Mouse (Mus musculus) kidney, postnatal 36 days (tissue): ENCODE measurements around the gene Col19a1.

Experiments
- DNase-seq, 2 experiments: peaks; one replicate each; pipeline ENCODE4 v3.0.0; 2021 to 2022; ENCODE audit warnings: mixed read lengths in 2 of 2

The Col19a1 gene

DNA sequence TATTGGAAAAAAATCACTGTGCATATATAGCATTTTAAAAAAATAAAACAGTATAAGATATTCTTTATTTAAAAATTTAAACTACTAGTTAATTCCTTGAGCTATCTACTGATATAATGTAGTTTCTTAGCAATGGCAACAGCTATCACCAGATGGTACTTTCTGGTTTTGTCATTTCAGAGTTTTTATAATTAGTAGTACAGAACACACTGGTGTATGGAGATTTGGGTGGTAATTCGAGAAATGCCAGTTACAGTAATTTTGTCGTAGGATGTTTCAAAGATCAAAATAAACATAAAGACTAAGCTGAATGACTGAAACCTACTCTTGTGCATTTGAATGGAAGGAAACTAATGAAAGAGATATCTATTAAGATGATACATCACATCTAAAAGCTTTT, 129.3 kb downstream of the Col19a1 start:
- no peak for DNase-seq

DNA sequence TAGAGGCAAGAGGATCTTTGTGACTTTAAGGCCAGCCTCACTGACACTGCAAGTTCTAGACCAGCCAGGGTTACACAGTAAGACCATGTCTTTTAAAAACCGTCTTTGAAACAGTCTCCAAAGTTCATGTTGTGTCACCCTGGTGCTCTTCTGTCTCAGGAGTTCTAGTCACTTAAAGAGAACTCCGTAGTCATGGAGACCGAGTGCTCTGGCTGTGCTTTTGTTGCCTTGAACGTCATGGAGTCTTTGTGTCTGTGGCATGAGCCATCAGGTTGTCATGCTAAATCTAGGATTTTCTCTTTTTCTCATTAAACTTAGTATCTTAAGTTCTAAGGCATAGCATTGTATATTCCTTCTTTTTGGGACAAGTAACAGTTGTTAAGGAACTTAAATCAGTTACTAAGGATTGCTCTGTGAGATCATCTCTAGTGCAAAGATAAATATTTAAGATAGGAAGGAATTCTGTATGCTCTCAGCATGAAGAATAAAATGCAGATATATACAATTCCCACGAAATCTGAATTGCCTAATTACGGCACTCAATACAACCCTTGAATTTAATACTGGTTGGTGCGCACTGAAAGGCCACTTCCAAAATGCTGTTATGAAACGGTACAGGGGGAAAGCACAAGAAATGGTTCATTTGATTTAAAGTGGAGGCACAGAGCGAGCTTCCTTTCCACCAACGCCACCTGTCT, 134.6 kb downstream of the Col19a1 start:
- no peak for DNase-seq

DNA sequence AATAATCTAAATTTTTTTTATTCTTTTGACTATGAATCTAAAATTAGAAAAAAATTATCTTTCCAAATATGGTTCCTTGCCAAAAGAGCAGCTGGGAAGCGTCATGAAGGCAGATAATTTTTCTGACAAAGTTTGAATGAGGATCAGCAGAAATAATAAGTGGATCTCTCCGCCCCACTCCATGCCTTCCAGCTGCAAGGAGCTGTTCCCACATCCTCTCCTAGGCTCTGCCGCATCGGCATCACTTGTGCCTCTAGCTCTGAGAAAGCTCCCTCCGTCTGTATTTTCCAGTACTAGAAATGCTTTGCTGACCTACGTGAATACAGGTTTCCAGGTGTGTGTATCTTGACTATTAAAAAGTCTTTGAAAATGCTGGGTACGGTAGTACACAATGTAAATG, 135.1 kb downstream of the Col19a1 start:
- DNase-seq, result no peak

DNA sequence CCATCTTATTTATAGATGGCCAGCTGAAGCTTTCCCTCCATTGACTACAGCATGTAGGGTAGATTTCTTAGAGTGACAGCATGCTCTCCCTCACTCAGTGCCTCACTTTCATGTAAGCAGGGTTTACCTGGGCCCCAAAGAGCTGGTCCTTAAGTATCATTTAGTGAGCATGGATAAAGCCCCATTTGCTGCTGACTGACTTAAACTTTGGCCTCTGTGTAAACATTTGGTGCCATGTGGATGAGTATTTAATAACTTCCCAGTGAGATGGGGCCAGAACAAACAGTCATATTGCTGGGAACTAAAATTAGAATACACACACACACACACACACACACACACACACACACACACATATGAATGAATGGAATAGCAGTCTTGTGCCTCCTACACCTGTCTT, 149.8 kb downstream of the Col19a1 start:
- DNase-seq, result no peak

DNA sequence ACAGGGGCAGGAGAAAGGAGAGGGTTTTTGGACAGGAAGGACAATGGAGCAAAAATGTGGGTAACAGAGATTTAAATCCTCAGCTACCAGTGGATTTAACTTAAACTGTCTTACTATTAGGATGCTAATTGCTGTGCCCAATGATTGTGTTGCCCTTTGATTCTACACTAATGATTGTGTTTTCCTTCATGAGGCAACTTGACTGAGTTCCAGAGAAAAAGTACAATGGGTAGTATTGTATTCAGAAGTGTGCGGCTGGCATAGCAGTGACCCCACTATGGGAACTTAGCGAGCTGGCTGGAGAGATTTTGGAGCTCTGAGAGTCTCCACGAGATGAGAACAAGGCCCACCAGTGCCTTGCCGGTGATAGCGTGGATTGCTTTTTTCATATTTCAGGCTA, 159.0 kb downstream of the Col19a1 start:
- no peak for DNase-seq

DNA sequence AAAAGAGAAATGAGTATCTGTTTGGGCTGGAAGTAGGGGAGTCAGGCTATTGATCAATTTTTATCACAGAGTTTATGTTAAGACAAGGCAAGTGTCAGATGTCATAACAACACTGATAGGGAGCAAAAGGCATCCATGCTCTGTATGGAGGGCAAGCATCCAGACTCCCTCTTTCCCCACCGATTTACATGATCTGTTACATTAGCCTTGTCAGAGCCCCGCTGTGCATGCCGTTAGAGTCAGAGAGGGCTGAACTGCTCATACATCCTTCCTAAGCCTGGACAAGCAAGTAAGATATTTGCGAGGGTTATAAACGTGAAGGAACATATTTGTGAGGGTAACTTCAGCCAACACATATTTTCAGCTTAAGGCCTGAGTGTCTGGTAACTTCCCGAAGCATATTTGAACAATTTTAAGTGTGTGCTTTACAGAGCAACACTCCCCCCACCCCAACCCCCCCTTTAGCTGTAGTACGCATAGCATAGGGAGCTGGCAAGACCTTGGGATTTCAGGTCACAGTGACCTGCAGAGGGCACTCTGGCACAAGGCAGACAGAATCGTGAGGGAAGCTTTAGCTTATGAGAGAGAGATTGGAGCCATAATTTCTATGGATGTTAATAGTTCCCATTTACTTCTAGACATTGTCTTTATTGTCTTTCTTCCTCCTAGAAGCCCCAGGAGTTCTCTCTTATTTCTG, 209.0 kb downstream of the Col19a1 start:
- DNase-seq, result peak in 1 of 2 experiments; percentile 73

DNA sequence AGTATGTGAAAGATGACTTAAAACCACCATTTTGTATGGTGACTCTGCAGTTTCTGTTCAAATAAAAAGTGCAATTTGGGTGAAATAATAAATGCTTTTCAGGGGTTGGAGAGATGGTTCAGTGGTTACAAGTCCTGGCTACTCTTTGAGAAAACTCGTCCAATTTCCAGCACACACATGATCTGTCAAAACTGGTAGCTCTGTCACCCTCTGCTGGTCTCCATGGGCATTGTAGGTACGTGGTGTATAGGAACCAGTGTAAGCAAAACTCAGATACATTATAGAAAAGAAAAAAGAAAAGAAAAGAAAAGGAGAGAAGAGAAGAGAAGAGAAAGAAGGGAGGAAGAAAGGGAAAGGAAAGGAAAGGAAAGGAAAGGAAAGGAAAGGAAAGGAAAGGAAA, 212.4 kb downstream of the Col19a1 start:
- peak; percentile 50 to 80 for DNase-seq

DNA sequence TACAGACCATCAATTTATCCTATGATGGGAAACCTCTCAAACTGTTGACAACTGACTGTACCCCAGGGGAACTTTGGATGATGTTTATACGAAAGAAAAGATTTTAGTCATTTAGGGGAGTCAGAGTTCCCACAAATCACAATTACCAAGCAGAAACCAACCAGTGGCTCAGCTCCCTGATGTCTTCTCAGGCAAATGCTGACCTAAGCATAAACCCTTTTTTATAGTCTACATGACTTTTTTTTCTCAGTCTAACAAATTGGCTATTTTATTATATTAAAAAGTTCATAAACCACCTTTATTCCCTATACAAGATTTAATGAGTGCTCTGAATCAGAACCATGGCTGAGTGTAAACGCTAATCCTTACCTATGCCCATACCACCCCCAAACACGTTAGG, 213.6 kb downstream of the Col19a1 start:
- no peak for DNase-seq

DNA sequence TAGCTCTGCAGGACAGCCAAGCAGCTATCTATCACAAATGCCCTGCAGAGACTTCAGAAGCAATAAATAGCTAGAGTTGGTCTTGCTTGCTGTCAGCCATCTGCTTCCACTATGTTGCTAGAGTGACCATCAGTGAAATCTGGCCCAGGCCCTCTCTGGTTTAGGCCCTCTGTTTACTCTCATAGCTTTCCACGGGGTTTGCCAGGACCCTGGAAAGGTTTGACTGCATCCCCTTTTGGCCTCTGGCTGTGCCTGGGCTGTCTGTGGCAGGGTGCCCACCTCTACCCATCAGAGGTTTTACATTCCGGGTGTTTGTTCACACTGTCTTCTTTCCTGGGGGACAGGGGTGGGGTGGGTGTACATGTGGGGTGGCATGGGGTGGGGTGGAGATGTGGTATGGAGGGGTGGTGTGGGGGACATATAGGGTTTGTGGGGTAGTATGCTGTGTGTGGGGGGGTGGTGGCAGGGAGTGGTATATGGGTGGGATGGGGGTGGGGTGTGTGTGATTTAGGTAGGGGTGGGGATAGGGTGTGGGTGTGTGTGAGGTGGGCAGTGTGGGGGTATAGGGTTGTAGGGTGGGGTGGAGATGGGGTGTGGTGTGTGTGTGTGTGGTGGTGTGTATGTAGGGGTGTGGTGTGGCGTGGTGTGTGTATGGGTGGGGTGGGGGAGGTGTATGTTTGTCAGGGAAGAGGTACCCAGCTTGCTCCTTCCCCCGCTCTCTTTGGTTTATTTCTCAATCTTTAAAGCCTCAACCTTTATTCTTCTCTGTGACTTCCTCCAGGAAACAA, 214.6 kb downstream of the Col19a1 start:
- no peak for DNase-seq

DNA sequence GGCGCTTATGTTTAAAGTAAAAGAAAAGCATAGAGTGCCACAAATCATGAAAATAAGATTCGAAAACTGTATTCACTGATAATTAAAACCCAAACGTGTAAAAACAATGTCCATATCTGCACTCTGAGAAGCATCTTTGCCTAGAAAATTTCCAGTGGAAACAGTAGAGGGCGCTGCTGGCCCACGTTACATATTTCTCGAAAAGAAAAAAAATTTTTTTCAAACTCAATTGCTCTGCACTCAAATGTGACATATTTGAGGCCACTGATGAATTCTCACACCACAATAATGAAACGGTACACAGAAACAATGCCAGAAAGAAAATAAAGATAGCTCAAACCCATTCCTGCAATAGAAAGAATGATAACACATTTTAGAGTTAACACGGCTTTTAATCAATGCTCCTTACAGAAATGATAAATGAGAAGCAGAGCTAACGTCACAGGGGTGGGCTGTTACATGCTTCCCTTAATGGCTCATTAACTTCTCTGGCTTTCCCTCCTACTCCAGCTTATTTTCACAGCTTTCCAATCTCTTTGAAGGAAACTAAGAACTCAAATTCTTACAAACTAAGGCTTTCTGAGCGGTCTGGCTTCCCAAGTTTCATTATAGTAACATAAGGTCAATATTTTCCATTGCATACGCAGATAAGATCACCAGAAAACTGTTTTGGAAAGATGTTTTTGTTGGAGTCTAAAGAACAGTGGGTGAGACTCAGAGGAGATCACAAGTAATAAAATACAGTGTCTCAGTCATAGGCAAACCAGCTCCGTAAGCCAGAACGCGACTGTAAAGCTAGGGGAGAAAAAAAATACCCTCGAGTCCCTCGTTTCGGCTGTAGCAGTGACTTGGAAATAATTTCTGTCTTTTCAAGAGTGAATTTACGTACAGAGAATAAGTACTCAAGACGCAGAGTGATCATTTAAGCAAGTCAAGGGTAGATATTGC, 219.4 kb downstream of the Col19a1 start:
- DNase-seq, result peak; percentile 6 to 59

DNA sequence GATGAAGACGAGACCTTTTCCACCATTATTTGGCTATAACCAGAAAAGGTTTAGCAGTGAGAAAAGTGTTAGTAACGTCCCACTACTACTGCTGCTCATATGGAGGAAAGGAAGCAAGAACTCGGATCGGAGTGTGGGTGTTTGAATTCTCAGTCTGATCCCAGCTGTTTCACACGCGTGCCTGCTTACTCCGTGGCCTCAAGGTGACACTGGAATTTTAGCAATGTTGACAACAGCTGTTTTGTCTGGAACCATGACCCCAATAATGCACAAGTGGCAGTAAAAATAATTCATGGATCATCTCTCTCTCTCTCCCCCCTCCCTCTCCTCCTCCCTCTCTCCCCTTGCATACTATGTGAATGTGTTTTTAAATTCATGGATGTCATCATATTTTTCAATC, 222.5 kb downstream of the Col19a1 start:
- no peak for DNase-seq

DNA sequence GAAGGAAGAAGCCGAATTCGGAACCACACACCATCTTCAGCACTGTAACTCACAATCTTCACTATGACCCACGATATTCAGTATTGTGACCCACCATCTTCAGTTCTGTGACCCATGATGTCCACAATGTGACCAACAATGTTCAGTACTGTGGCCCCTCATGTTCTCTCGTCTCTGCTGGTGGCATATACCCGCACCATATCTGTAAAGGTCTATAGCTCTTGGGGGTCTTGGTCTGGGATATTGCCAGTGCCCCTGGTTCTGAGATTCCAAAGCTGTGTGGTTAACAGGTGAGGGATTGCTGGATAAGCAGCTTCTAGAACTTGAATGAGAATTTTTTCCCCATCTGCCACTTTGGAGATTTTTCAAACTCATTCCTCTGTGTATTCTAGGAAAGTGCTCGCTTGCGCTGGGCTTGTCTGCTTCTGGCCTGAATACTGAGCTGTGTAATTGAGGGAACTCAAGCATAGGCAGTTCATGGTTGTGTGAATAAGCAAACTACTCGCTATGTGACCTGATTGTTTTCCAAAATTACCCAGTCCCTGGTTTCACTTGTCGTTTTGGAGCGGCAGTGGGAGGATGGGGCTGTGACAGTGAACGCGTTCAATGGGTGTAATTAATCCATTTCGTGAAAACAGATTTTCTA, 225.2 kb downstream of the Col19a1 start:
- DNase-seq, result no peak

DNA sequence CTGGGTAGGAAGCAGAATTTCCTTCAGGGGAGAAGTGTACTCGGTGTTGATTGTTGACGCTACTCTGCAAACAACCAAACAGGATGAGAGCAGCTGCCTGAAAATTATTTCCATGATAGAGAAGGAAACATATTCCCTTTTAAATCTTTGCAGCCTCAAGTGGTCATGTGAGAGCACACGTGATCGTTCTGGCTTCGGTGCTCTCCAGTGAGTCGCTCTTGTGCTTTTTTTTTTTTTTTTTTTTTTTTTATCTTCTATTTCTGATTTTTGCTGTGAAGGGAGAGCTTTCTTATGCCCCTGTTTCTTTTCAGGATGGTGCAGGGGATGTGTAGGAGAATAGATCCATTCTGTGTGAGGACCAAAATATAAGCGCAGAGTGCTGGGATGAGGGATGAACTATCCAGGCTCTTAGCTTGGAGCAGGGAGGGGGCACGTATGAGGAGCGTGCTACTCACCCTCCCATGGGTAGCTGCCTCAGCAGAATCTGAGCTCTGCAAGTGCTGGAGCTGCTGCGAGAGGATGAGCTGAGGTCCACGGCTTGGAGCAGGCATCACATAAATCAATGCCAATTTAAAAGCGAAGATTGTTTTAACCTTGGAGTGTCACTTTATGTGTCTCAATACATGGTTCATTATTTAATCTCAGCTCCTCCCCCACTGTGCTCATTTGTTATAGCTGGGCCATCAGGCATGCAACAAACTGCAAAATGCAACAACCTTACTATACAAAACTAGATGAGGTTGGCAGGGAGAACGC, 237.6 kb downstream of the Col19a1 start:
- no peak for DNase-seq

DNA sequence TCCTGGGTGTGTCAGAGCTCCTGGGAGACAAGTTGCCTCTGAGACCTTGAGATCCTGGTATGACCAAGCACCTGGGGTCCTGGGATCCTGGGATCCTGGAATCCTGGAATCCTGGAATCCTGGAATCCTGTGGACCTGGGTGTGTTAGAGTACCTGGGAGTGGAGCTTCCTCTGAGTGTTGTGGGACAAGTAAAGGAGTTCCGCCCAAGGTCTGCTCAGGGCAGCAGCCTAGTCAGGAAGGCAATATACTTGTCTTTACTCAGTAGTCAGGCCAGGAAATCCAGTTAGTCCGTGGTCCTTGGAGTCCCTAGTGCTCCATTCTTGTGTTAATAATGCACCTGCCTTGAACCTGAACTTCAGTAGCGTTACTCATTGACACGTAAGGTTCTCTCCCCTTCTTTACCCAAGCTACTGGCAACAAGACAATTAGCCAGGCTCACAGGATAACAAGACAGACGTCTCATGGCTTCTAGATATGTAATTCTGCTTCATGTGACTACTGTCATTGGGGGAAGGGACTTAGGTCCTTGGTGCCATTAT, 239.6 kb downstream of the Col19a1 start:
- DNase-seq, result peak; percentile 29 to 50

DNA sequence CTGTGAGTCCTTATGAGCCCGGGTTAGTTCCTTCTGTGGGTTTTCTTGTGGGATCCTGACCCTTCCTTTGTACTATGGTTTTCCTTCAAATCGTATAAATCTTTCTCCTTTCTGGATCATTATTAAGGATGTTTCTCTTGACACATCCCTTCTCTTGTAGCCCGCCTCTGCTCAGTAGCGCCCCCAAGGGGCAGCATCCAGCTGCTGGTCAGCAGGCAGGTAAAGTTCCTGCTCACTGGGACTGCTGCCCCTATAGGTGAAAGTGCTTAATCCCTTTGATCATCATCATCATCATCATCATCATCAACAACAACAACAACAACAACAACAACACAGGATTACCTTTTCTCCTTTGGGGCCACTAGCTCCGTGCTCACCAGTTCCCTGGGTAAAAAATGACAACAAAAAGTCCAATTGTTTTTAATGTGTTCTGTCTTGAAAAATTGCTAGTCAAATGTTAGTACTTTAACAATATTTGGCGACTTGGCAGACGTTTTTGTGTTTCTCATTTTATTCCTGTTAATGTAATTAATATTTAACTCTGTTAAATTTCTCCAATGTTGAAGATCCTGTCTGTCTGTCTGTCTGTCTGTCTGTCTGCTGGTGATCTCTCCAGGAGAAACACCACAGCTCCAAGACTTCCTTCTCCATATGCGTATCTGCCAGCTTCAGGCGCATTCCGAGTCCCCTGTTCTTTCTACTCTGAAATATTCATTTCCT, 249.6 kb downstream of the Col19a1 start:
- peak in 1 of 2 experiments; percentile 72 for DNase-seq

DNA sequence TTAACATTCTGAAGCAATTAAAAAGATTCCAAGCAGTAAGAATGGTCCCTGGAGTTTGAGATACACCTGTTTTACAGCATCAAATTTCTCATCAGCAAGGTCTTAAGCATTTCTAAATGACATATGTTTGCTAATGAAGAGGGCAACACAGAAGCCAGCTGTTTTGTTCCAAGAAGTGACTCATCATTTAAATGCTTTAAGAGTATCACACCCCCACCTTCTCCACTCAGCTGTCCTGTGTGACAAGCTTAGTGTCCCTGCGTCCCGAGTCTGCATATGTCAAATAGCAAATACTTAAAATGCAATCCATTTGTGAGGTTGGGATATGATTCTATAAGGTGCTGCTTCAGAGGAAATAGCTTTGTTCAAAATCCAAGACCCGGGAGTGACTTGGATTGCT, 251.2 kb downstream of the Col19a1 start:
- DNase-seq, result no peak

DNA sequence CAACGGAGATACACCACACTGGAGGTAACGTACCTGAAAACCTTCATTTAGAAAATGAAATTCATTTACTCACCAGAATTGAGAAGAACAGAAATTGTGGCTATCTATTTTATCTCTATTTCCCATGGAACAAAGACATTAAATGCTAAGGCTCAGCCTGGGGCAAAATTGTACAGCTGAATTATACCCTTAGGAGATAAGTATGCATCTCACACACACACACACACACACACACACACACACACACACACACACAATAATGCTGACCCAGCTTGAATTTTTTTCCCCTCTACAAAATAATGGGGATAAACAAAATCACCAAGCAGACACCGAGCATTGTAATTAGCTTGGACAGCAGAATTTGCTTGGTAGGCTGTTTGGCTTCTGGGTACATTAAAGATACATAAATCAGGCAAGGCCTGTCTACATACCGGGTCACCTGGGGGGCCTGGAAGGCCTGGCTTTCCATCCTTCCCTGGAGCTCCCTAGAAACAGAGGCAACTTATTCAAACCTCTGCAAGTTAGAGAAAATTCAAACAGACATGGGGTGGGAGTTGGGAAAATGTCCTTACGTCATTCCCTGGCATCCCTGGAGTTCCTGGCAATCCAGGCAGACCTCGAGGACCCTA, 270.2 kb downstream of the Col19a1 start:
- DNase-seq, result no peak

DNA sequence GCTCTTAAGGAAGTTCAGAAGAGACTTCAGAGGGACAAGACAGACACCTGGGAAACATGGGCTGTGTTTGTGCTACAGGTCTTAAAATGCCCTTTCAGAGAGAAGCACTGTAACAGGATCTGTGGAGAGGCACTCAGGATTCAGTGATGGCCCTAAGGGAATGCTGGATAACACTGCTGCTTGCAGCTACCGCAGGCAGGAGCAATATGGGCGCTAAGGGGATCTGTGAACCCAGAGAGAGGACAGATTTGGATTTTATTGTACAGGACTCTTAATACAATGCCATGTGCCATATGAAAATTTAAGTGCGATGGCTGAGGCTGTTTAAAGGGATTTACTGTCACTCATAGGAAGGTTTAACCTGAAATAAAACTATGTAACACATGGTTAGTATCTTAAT, 270.8 kb downstream of the Col19a1 start:
- DNase-seq, result no peak

DNA sequence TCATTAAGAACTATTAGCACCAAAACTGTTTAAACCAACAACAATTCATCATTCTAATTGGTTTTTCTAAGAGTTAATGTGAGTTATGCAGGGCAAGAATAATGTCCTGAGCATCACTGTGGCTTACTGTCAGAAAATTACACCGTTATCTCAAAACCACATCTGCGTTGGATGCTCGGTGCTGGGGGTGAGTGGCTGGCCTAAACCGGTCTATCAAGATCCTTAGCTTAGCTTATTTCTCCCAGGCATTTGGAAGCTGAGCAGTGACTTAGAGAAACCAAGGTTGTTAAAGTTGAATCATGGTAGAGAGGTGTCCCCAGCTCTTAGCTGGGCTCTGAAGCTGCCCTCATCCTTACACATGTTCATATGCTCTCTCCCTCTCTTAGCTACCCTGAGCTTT, 276.4 kb downstream of the Col19a1 start:
- no peak for DNase-seq

DNA sequence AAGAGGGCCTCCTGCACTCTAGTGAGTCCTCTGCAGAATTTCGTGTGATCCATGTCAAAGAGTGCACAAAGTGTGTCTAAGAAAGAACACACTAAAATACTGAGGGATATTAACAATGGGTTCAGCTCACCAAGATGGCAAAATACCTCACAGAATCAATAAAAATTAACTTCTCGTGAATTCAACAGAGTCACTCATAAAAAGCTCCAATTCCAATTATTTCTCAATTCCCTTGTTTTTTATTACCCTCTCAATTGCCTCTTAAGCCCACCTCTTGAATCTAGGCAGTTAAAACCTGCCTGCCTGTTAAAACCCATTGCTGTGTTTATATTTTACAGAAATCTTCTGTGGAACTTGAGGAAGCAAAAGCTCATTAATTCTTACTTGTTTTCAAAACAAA, 277.1 kb downstream of the Col19a1 start:
- no peak for DNase-seq
